In the genomic region with DNA sequence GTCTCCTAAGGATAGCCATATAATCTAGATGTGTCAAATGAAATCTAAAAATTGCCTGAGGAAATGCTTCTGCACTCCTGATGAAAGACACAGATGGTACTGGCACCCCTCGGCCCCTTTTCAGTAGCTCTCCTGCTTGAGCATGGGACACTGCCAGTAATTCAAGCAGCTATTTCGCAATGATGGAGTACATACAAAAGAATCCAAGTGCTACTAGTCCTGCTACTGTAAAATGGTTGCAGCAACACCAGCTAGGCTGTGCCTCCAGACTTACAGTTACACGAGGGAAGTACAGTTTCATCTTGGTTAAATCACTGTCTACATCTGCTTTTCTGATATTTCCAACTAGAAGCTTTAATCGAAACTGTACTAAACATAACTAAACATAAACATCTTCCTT, we compare ENCODE assay signal across 14 mouse cellular contexts. TPM values are rescaled to one million over a fixed set of nuclear protein-coding genes. Genes with fewer than 3 reads are reported as not detected.
A peak's percentile ranks its signal among the peaks of the same experiment; 100 is the strongest.
DNase-seq lines count a peak whose midpoint lies in the region; ATAC-seq lines count a peak whose summit lies in the region.
"Had no signal": no experiment of that assay in that cellular context is flagged by ENCODE, and none has a peak within 500 bp of the region (broad histone marks: within the 10 kb centered on the region; RNA-seq: fewer than 3 reads in every experiment).

No protein-coding gene starts in this region.

- H3K9me3 ChIP-seq in midbrain, embryonic 11.5 days (ENCODE audit: control insufficient read depth, low read length) = no peaks in the 10 kb centered on the region
- no peaks in the 10 kb centered on the region for H3K9me3 ChIP-seq in midbrain, embryonic 10.5 days (replicated peaks)
- H3K9me3 ChIP-seq: limb, embryonic 12.5 days; neural tube, embryonic 15.5 days had no signal

- no peak overlapping the region for H3K9ac ChIP-seq in midbrain, embryonic 11.5 days (ENCODE audit: low read length)
- H3K9ac ChIP-seq: limb, embryonic 12.5 days; neural tube, embryonic 15.5 days had no signal

- H3K36me3 ChIP-seq in midbrain, embryonic 11.5 days (ENCODE audit: control insufficient read depth, insufficient read depth, low read length) = peaks cover 4% of the 10 kb centered on the region; the same call in 1 of the 2 replicates
- peaks cover 84% of the 10 kb centered on the region for H3K36me3 ChIP-seq in midbrain, embryonic 10.5 days

- H3K4me2 ChIP-seq in midbrain, embryonic 11.5 days = no peak overlapping the region
- H3K4me2 ChIP-seq: limb, embryonic 12.5 days; neural tube, embryonic 15.5 days had no signal

- intact Hi-C loops in gastrocnemius, postnatal 14 days (cut with DNase I; ENCODE audit: low total_unique reads) = no loop called here

- no peak overlapping the region for H3K4me3 ChIP-seq in midbrain, embryonic 11.5 days (ENCODE audit: low read depth, low read length)
- H3K4me3 ChIP-seq in midbrain, embryonic 10.5 days = no peak overlapping the region
- H3K4me3 ChIP-seq: layer of hippocampus, adult 2 months; limb, embryonic 12.5 days; neural tube, embryonic 15.5 days had no signal

- no peak for ATAC-seq in midbrain, embryonic 11.5 days (ENCODE audit: low FRiP score)
- ATAC-seq in megakaryocyte, adult 5-6 weeks (ENCODE audit: poor library complexity, severe bottlenecking) = peak; percentile 47; the same call in 1 of the 2 replicates
- no peak for ATAC-seq in CD4-positive, CD25-positive, alpha-beta regulatory T cell, adult 4 months
- ATAC-seq: intestine, postnatal 0 days had no signal

- no peaks in the 10 kb centered on the region for H3K4me1 ChIP-seq in midbrain, embryonic 11.5 days (ENCODE audit: control insufficient read depth, insufficient read depth, low read length)
- no peaks in the 10 kb centered on the region for H3K4me1 ChIP-seq in midbrain, embryonic 10.5 days
- H3K4me1 ChIP-seq: limb, embryonic 12.5 days; neural tube, embryonic 15.5 days had no signal

- 93% methylated on average over 4 of the region's 4 CpGs for WGBS in midbrain, embryonic 11.5 days
- WGBS in midbrain, embryonic 10.5 days = 89% methylated on average over 4 of the region's 4 CpGs

- DNase-seq in adrenal gland, postnatal 10 days = peak; percentile 12
- no peak for DNase-seq in adrenal gland, postnatal 4 days (ENCODE audit: low spot score in 2 of 2)
- DNase-seq in midbrain, embryonic 11.5 days (ENCODE audit: low spot score, missing footprints) = peak; percentile 65
- no peak for DNase-seq in midbrain, embryonic 10.5 days (ENCODE audit: low spot score)
- DNase-seq in gastrocnemius, postnatal 14 days = peak; percentile 12
- no peak for DNase-seq in urinary bladder, postnatal 14 days (ENCODE audit: low spot score)
- DNase-seq: adrenal gland, postnatal 14 days had no signal

- H3K27me3 ChIP-seq in midbrain, embryonic 11.5 days (ENCODE audit: control insufficient read depth, insufficient read depth, low read length) = no peaks in the 10 kb centered on the region
- H3K27me3 ChIP-seq in midbrain, embryonic 10.5 days (ENCODE audit: low read depth, poor library complexity, severe bottlenecking) = no peaks in the 10 kb centered on the region
- H3K27me3 ChIP-seq: limb, embryonic 12.5 days; neural tube, embryonic 15.5 days had no signal

- no peak overlapping the region for H3K27ac ChIP-seq in midbrain, embryonic 11.5 days (ENCODE audit: low read depth, low read length)
- no peak overlapping the region for H3K27ac ChIP-seq in midbrain, embryonic 10.5 days (replicated peaks)
- H3K27ac ChIP-seq: layer of hippocampus, adult 2 months; limb, embryonic 12.5 days; neural tube, embryonic 15.5 days had no signal

RNA-seq across cellular contexts. Expression of a gene that starts 13.1 kb away (rescaled TPM):
- total RNA-seq in adrenal gland, postnatal 10 days (2021) = 10 to 100 TPM; 55.2 to 59.8 TPM
- total RNA-seq in adrenal gland, postnatal 4 days (2021) = 10 to 100 TPM; 76.1 to 79.0 TPM
- 42.0 and 44.0 TPM in 2 replicates for polyA plus RNA-seq in midbrain, embryonic 11.5 days (2014; fragmentation: Nextera tagmentation; extraction: Ambion mirVana)
- polyA plus RNA-seq in midbrain, embryonic 10.5 days (2016; fragmentation: Nextera tagmentation; extraction: Ambion mirVana) = 34.3 and 43.5 TPM in 2 replicates
- 10 to 100 TPM; 25.1 to 25.7 TPM for total RNA-seq in gastrocnemius, postnatal 14 days (2021)
- total RNA-seq in megakaryocyte, adult 5-6 weeks (2015) = 29.1 and 33.8 TPM in 2 replicates
- total RNA-seq in megakaryocyte, adult 5-6 weeks (2017) = 60.8 and 61.0 TPM in 2 replicates
- polyA plus RNA-seq in CD4-positive, CD25-positive, alpha-beta regulatory T cell, adult 4 months (2017; shearing (Covaris generic)) = 10 to 100 TPM; 19.5 to 46.4 TPM

RNA-seq across cellular contexts. Expression of a gene that starts 31.9 kb away (rescaled TPM):
- under 1 TPM in 1 of 2 experiments, not detected in 1; 0.33 TPM for total RNA-seq in adrenal gland, postnatal 10 days (2021)
- total RNA-seq in adrenal gland, postnatal 4 days (2021) = under 1 TPM in 1 of 2 experiments, not detected in 1; 0.73 TPM
- polyA plus RNA-seq in midbrain, embryonic 11.5 days (2014; fragmentation: Nextera tagmentation; extraction: Ambion mirVana) = 0.23 and 0.30 TPM in 2 replicates
- polyA plus RNA-seq in midbrain, embryonic 10.5 days (2016; fragmentation: Nextera tagmentation; extraction: Ambion mirVana) = 0.23 TPM in 1 of 2 replicates, not detected in the other
- not detected for total RNA-seq in gastrocnemius, postnatal 14 days (2021)
- not detected in 2 replicates for total RNA-seq in megakaryocyte, adult 5-6 weeks (2015)
- not detected in 2 replicates for total RNA-seq in megakaryocyte, adult 5-6 weeks (2017)
- not detected for polyA plus RNA-seq in CD4-positive, CD25-positive, alpha-beta regulatory T cell, adult 4 months (2017; shearing (Covaris generic))
- total RNA-seq: adrenal gland, postnatal 14 days; layer of hippocampus, adult 2 months; megakaryocyte-erythroid progenitor cell, adult 5-6 weeks had no signal
- polyA plus RNA-seq: intestine, postnatal 0 days; limb, embryonic 12.5 days had no signal

Comparison
In these comparisons a context has a peak if more than half of its experiments do, and no peak if none do; other contexts are left out.
1. DNase-seq: peak in adrenal gland, postnatal 10 days (single experiment), midbrain, embryonic 11.5 days (single experiment) and gastrocnemius, postnatal 14 days (single experiment); none in adrenal gland, postnatal 4 days (0 of 2), midbrain, embryonic 10.5 days (single experiment) and urinary bladder, postnatal 14 days (single experiment).